Mouse (Mus musculus): ENCODE measurements around the gene Uchl3.

Uchl3 gene

GRCm38 (mm10) chr14:101653581-101654525 is at the start of gene Uchl3:
TSS of gene Uchl3 (plus strand) at chr14:101653967.
- ATAC-seq (ENCODE audit: low TSS enrichment), result peak; percentile 95

- no peak for ATAC-seq (ENCODE audit: low TSS enrichment)
Observed at GRCm38 (mm10) chr14:101605843-101606242, 47.9 kb upstream of the Uchl3 start.

DNA sequence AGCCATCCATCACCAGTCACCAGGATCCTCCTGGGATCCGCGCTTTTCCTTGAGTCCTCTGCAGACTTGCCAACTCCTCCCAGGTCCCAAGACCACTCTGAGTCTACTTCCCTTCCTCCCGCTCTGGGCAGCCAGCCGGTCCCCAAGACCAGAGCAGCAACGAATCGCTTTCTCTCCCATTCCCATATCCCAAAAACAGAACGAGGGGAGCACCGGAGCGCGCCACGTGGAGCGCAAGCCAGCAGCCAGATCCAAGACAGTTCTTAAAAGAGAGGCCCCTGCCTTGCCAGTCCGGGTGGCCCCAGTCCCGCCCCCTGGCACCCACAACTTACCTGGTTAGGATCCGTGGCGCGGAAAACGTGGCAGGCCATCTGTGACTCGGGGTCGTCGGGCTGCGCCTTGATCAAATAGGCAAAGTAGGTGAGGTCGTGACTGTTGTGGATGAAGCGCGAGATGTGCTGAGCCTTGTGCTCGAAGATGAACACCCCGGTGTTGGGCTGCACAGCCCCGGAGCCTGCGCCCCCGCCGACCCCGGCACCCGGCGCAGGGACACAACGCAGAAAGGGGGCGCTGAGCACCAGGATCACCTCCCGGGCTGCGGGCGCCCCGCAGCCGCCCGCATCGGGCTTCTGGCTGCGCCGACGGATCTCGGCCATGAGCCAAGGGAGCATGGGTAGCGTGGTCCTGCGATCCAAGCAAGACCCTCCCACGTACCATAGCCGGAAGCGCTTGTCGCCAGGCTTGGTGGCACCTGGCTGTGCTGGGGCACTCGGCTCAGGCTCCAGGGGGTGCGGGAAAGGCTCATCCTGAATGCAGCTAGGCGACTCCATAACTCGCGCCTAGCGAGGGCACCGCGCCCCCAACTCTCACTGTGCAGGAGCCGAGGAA is 45.9 kb upstream of the Uchl3 start:
- ATAC-seq (ENCODE audit: low TSS enrichment), result peak; percentile 32

GRCm38 (mm10) chr14:101608519-101609368 is 45.0 kb upstream of the Uchl3 start, which contains the start of gene Tbc1d4:
TSS of gene Tbc1d4 (minus strand) at chr14:101609191.
- peak; percentile 88 for ATAC-seq (ENCODE audit: low TSS enrichment)

DNA sequence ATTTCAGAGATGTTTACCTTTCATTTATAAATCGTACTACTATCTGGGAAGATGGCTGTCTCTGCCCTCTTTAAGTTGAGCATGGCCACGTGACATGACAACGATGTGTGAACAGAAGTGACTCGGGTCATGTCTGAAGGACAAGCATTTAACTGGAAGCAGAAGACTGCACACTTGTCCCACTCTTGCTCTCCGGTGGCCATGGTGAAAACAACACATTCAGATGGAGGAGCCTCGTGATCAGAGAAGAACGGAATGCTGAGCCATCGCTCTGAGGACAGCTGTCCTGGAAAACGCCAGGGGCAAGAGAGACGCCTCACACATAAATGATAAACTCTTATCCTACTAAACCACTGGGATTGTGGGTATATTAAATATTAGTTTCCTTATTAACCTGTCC is 43.1 kb upstream of the Uchl3 start:
- no peak for ATAC-seq (ENCODE audit: low TSS enrichment)

GRCm38 (mm10) chr14:101613206-101613605 is 40.6 kb upstream of the Uchl3 start:
- no peak for ATAC-seq (ENCODE audit: low TSS enrichment)

DNA sequence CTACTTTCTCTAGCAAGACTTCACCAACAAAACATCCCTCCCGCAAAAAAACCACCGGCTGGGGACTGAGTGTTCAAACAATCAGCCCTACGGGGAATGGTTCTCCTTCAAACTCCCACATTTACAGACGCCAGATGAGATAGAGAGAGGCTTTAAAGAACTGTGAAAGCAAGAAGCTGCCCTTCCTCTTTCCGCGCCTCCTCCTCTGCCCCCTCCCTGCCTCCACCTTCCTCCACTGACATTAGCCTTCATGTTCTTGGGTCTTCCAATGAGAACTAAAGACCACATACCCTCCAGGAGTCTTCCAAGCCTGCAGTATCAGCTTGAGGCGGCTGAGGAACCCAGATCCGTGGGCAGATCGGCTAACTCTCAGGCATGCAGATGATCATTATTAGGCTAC is 37.6 kb upstream of the Uchl3 start:
- ATAC-seq (ENCODE audit: low TSS enrichment), result 0 out of 2 replicates have a peak, but pooled peaks have one; percentile 31

GRCm38 (mm10) chr14:101617680-101618079 is 36.1 kb upstream of the Uchl3 start:
- no peak for ATAC-seq (ENCODE audit: low TSS enrichment)

DNA sequence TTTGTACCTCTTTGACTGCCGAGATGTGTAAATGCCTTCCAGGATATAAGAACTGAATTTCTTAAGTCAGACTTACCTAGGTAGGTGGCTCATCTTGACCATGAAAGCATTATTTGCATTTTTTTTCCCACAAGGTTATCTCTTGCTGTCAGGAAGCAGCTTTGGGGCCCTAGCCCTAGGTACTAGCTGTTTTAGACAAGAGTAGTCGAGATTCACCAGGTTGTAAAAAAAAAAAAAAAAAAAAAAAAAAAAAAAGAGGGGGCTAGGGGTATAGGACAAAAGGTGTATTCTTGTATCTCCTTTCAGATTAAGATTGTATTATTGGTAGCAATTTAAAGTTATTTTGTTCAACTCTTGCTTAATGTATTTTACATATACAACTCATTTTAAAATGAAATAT is 23.2 kb upstream of the Uchl3 start:
- no peak for ATAC-seq (ENCODE audit: low TSS enrichment)

DNA sequence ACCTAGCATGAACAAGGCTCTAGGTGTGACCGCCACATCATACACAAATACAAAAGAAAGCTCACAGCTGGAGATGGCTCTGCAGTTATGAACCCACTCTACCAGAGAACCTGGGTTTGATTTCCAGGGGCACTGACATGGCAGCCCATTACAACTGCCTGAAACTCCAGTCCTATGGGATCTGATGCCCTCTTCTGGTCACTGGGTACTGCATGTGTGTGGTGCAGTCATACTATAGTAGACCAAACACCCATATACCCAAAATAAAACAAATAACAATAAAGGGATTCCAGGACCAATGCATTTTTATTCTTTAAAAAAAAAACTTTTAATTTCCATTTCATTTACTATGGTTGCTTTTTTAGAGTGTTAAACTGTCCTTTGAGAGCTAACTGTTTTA is 18.0 kb upstream of the Uchl3 start:
- ATAC-seq (ENCODE audit: low TSS enrichment), result no peak

DNA sequence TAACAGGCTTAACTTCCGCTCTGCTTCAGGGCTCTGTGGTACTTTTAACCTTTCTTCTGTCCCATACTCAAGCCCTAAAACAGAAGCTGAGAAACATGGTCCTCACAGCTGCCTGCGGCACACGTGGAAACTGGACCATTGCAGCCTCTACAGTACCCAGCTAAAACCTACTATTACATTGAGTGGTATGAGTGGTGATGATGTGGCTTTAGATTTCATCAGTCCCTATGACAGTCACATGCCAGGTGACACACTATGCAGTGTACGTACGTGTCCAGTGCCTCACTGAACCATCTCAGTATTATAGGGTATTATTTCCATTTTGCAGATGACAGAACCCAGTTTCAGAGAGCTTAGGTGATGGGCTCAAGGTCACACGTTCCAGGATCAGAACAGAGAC is 16.4 kb upstream of the Uchl3 start:
- no peak for ATAC-seq (ENCODE audit: low TSS enrichment)

DNA sequence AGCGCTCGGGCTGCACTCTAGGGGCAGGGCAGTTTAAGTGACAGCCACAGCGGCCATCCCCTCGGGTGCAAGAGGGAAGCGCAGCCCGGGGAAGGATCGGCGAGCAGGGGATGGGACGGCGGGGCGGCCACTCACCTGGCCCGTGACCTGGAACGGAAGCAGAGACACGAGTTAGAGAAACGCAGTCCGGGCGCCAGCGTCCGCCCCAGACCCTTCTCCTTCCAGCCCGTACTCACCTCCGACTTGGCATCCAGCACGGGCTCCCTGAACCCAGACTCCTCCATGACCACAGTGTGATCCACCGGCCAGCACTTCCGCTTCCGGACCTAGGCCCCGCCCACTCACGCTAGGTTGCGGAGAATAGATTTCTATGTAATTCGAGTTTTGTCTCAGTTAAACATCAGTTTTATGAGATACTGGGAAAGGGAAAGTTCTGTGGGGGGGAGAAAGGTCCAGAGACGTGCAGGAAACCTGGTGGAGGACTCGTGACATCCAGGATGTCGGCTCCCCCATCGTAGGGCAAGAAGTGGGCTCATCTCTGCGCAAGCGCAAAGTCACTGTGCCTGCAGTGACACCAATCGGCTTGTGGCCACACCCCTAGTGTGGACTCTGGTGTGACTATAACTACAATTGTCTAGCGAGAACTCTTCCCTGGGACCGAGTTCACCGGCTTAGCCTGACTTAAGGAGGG is 13.5 kb upstream of the Uchl3 start, which contains the start of gene Commd6:
TSS of gene Commd6 (minus strand) at position 534 of the 691 bp plus-strand sequence.
- peak; percentile 99 for ATAC-seq (ENCODE audit: low TSS enrichment)

DNA sequence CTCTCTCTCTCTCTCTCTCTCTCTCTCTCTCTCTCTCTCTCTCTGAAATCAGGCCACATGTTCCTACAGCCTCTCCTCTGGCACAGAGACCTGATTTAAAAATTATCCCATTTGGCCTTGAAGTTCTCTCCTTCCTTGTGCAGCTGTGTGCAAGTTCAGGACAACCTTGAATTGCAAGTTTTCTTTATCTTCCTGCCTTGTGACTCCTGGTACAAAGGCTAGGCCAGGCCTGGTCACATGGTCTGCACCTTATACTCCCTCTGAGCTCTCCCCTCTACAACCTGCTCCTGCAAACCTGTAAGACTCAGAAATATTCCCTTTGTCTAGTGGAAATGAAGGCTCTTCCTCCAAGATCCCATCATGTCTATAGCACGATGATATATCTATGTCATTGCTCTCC is 8.8 kb upstream of the Uchl3 start:
- ATAC-seq (ENCODE audit: low TSS enrichment), result no peak

DNA sequence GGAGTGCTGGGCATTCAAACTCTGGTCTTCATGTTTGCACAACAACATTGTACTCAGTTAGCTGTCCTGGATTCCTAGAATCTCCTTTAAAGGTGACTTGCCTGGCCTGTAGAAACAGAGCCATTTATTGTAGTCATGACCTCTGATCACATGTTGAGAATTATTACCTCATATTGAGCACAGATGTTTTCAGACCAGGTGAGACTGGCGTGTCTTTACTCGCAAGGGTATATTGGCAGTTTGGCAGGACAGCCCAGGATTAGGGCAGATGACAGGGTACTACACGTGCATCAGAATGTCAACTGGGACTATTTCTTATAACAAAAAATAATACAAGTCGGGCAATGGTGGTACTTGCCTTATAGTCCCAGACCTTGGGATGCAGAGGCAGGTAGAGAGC is 3.2 kb upstream of the Uchl3 start:
- ATAC-seq (ENCODE audit: low TSS enrichment), result no peak

DNA sequence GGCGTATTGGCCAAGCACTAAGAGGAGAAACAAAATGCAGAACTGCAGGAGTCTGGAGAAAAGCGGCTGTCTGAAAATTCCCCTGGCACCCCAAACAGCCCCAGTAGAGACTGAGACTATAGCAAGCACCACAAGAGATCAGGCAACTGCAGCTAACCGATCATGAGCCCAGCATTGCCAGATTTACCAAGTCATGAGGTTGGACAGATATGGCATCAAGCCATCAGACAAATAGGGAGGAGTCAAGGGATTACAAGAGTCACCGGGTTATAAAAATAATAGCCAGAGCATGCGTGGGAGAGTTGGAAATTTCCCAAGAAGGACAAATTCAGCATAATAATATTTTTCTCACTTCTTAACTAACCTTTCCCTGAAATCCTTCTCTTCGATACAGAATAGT is 1.2 kb upstream of the Uchl3 start:
- ATAC-seq (ENCODE audit: low TSS enrichment), result no peak

GRCm38 (mm10) chr14:101654526-101654909 is 751 bp downstream of the Uchl3 start:
- ATAC-seq (ENCODE audit: low TSS enrichment), result no peak

DNA sequence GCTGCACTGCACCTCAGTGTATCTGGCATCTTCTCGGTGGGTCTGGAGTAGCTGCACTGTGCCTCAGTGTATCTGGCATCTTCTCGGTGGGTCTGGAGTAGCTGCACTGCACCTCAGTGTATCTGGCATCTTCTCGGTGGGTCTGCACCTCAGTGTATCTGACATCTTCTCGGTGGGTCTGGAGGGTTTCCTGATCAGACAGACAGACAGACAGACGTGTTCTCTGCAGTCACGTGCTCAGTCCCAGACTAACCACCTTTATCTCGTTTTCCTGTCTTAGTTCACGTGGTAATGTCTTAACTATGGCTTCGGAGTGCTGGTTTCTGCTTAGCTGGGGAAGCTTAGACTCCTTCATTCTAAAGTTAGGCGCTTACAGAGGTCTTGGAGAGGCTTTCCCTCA is 2.5 kb downstream of the Uchl3 start:
- no peak for ATAC-seq (ENCODE audit: low TSS enrichment)

- no peak for ATAC-seq (ENCODE audit: low TSS enrichment)
Observed at GRCm38 (mm10) chr14:101661654-101662412, 8.1 kb downstream of the Uchl3 start.

GRCm38 (mm10) chr14:101664274-101664673 is 10.5 kb downstream of the Uchl3 start:
- no peak for ATAC-seq (ENCODE audit: low TSS enrichment)

DNA sequence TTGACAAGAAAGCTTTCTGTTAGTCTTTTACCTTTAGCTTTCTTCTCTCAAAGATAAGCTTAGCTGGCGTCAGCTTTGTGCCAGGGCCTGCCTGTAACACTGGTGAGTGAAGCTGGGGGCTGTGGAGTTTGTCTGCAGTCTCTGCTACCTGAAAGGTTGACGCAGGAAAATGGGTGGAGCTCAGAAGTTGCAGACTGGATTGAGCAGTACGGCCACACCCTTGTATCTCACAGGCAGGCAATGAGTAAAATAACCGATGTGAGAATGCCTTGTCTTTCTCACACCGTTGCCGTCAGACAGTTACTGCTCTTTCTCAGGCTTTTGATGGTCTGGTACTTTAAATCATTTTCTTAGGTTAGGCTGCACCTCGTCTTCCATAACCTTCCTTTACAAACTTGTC is 12.3 kb downstream of the Uchl3 start:
- ATAC-seq (ENCODE audit: low TSS enrichment), result no peak

Data from frontal cortex, adult (tissue).